Mouse (Mus musculus) inflammation-experienced regulatory T-cells (primary cell): Measurements from ENCODE around the gene Asl. TPM values are rescaled to one million over a fixed set of nuclear protein-coding genes. Genes with fewer than 3 reads are reported as not detected.

Experiments
- polyA plus RNA-seq, 2 experiments: library from polyadenylated mRNA; unstranded; fragments of 100-300 nt; shearing (Covaris generic); gene quantifications; one replicate each; pipeline ENCODE4 v1.2.1; 2017

Asl gene
- polyA plus RNA-seq, result 10 to 100 TPM; 66.8 to 69.6 TPM

DNA sequence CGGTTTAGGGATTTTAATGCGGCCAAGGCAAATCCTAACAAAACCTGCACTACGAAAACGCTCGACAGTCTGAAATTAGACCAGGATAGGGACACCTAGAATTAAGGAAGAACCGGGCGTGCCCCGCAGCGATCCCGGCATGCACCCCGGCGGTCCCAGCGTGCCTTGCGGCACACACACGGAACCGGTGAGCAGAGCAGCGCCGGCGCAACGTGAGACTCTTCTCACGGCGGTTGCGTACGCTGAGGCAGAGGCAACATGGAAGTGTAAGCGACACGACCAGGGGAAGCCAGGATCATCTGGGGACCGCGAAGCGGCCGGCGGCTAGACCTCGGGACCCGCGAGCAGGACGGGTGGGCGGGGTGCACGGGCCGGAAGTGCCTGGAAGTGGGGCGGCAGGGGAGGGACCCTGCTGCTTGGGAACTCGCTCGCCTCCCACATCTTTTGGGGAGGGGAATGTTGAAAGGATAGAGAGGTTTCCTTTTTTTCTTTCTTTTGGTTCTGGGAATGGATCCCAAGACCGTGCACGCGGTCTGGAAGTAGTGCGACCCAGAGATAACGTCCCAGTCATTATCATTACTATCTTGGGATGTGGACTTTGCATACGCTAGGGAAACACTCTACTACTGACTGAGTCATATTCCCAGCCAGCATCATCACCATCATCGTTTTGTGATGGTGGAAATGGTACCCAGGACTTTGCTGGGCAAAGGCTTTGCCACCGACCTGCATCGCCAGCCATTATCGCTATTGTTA lies at the start of gene Asl, which contains the start of gene Crcp:
Asl (minus strand) TSS at position 106 of the 756 bp plus-strand sequence.
Crcp (plus strand) TSS at position 149 of the 756 bp plus-strand sequence.

GRCm38 (mm10) chr5:130073026-130073425 lies 44.0 kb upstream of the Asl start, which contains the start of gene Tpst1:
Gene Tpst1, plus strand, starts transcription at chr5:130073326.

DNA sequence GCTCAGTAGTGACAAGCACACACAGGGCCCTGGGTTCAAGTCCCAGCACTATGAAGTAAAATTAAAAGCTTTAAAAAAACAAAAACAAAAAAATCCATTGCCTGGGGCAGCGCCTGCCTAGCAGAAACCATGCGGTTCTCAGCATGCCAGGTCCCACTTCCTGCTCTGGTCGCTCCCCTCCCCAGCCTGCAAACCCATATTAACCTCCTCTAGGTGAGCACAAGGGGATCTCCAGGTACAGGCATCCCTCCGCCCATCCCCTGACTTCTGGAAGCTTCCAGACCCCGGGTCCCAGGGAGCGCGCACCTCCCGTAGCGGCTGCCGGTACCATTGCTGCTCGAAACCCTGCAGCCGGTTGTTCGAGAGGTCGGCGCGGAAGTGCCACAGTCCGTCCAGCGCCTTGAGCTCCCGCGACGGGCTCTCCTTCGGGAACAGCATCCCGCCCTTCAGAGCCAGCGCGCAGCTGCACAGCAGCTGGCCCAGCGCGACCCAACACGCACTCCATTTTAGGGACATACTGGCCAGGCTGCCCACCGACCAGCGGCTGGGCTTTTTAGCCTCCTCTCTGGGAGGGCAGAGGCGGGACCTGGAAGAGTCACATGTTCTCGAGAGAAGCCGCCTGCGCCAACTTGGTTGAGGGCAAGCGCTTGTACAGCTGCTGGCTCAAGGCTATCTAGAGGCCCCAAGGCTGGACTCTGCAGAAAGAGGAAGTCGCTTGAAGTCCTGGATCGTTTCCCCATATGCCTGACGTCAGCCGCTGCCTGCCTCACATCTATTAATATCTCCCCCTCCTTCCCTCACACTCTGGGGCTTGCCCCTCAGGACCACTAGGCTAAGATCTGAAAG lies 26.5 kb downstream of the Asl start, which contains the start of gene Gusb:
Gusb (minus strand) TSS at position 749 of the 846 bp plus-strand sequence.

Other genes starting within 250 kb of the Asl start
- 10 to 100 TPM; 54.0 to 61.0 TPM for gene Psph, start 241.8 kb downstream of the Asl start, polyA plus RNA-seq
- gene Sumf2, start 182.3 kb downstream of the Asl start, polyA plus RNA-seq, result 10 to 100 TPM; 22.9 to 40.9 TPM
- 100 to 1,000 TPM; 415 to 430 TPM for gene Chchd2, start 141.8 kb downstream of the Asl start, polyA plus RNA-seq
- 1 to 10 TPM; 1.3 to 3.4 TPM for gene Zbed5, start 133.5 kb downstream of the Asl start, polyA plus RNA-seq
- 1 to 10 TPM; 1.2 to 1.7 TPM for gene Phkg1, start 130.7 kb downstream of the Asl start, polyA plus RNA-seq
- gene Nupr1l, start 120.7 kb downstream of the Asl start, polyA plus RNA-seq, result 1 to 10 TPM in 1 of 2 experiments, under 1 TPM in 1; 0.36 to 2.4 TPM
- 10 to 100 TPM; 15.3 to 17.9 TPM for gene Vkorc1l1, start 87.3 kb downstream of the Asl start, polyA plus RNA-seq
- 10 to 100 TPM; 40.4 to 69.0 TPM for gene Gusb, start 26.2 kb downstream of the Asl start, polyA plus RNA-seq
- 10 to 100 TPM; 41.8 to 45.5 TPM for gene Crcp, start within 50 bp of the Asl start, polyA plus RNA-seq
- gene Tpst1, start 44.1 kb upstream of the Asl start, polyA plus RNA-seq, result 1 to 10 TPM; 6.8 to 7.4 TPM
- gene Kctd7, start 115.6 kb upstream of the Asl start, polyA plus RNA-seq, result 1 to 10 TPM; 5.1 to 6.2 TPM
- gene Rabgef1, start 142.6 kb upstream of the Asl start, polyA plus RNA-seq, result 10 to 100 TPM; 36.9 TPM
- gene Tmem248, start 187.8 kb upstream of the Asl start, polyA plus RNA-seq, result 10 to 100 TPM; 57.7 to 70.9 TPM
- gene Sbds, start 226.3 kb upstream of the Asl start, polyA plus RNA-seq, result 10 to 100 TPM; 80.6 to 83.4 TPM
- gene Tyw1, start 226.4 kb upstream of the Asl start, polyA plus RNA-seq, result 10 to 100 TPM; 37.1 to 56.2 TPM